Mouse (Mus musculus) hindbrain, embryonic 14.5 days (tissue): ENCODE measurements around the gene Pkp4. TPM values are rescaled to one million over a fixed set of nuclear protein-coding genes. Genes with fewer than 3 reads are reported as not detected.

ENCODE experiments used
- ATAC-seq: fragments of 200-750 bp; cut with Nextera tagmentation; 2 replicates; pipeline ENCODE4 v1.8.0; 2017; ENCODE audit warnings: moderate number of reproducible peaks, mild to moderate bottlenecking, moderate TSS enrichment, moderate library complexity; ENCODE audit not compliant: low FRiP score
- DNase-seq: peaks from one replicate; pipeline ENCODE4 v3.0.0-alpha.2; 2015; ENCODE audit warnings: low spot score
- H3K27ac ChIP-seq: fragments of 300-500 bp; sonication (generic); 2 replicates; pipeline ENCODE4 v1.5.1; 2014; ENCODE audit warnings: mild to moderate bottlenecking, moderate library complexity
- H3K27me3 ChIP-seq: fragments of 300-500 bp; sonication (generic); 2 replicates; pipeline ENCODE4 v1.6.1; 2014; ENCODE audit warnings: mild to moderate bottlenecking, low read length, mixed read lengths; ENCODE audit not compliant: control insufficient read depth, insufficient read depth
- H3K36me3 ChIP-seq: fragments of 300-500 bp; sonication (generic); replicated peaks from 2 replicates; pipeline ENCODE4 v1.6.1; 2014; ENCODE audit not compliant: control insufficient read depth, insufficient read depth
- H3K4me1 ChIP-seq: fragments of 300-500 bp; sonication (generic); replicated peaks from 2 replicates; pipeline ENCODE4 v1.6.1; 2014; ENCODE audit warnings: antibody characterized with exemption, low read length, mixed read lengths; ENCODE audit not compliant: control insufficient read depth, insufficient read depth
- H3K4me2 ChIP-seq: fragments of 300-500 bp; sonication (generic); replicated peaks from 2 replicates; pipeline ENCODE4 v1.6.1; 2014; ENCODE audit warnings: mild to moderate bottlenecking, moderate library complexity
- H3K4me3 ChIP-seq: fragments of 300-500 bp; sonication (generic); replicated peaks from 2 replicates; pipeline ENCODE4 v1.5.1; 2014; ENCODE audit warnings: mild to moderate bottlenecking, low read length
- H3K9ac ChIP-seq: fragments of 300-500 bp; sonication (generic); 2 replicates; pipeline ENCODE4 v1.6.1; 2014
- H3K9me3 ChIP-seq: fragments of 300-500 bp; sonication (generic); 2 replicates; pipeline ENCODE4 v1.6.1; 2016; ENCODE audit warnings: low read length; ENCODE audit not compliant: control insufficient read depth
- WGBS: fragments of 180-500 bp; shearing (Covaris S2); extraction: QIAGEN DNeasy Blood & Tissue Kit; methylation state at CpG from one replicate; pipeline ENCODE4 v1.1.7; 2014; 5-methylcytosine and 5-hydroxymethylcytosine counted together
- polyA plus RNA-seq: library from polyadenylated mRNA; unstranded; fragments of >200 nt; fragmentation: Nextera tagmentation; extraction: Ambion mirVana; gene quantifications from 2 replicates; pipeline ENCODE4 v1.2.1, GENCODE M21; 2014

Pkp4 gene
- polyA plus RNA-seq, 1 experiment from 2014 or later, result 29.1 TPM

GRCm38 (mm10) chr2:59179487-59179886, 18.8 kb downstream of the Pkp4 start:
- Histone ChIP-seq H3K36me3 (no peaks in the 10 kb centered on the region), H3K27me3 (no peaks in the 10 kb centered on the region), H3K4me3 (no peak overlapping the region), H3K4me2 (no peak overlapping the region), H3K27ac (no peak overlapping the region), H3K4me1 (peaks cover 9% of the 10 kb centered on the region), H3K9ac (no peak overlapping the region), H3K9me3 (no peaks in the 10 kb centered on the region)
- DNase-seq (no peak), ATAC-seq (no peak)
- WGBS, result 66% methylated on average over 5 of the region's 5 CpGs

GRCm38 (mm10) chr2:59181321-59182113, 20.9 kb downstream of the Pkp4 start:
- Histone ChIP-seq H3K27me3 (no peaks in the 10 kb centered on the region), H3K4me3 (no peak overlapping the region), H3K4me2 (no peak overlapping the region), H3K36me3 (no peaks in the 10 kb centered on the region), H3K4me1 (peaks cover 9% of the 10 kb centered on the region), H3K9ac (no peak overlapping the region), H3K9me3 (no peaks in the 10 kb centered on the region), H3K27ac (no peak overlapping the region)
- DNase-seq, result no peak
- WGBS, result 82% methylated on average over 15 of the region's 15 CpGs
- ATAC-seq, result no peak

GRCm38 (mm10) chr2:59183541-59183940, 22.9 kb downstream of the Pkp4 start:
- H3K4me1 ChIP-seq, result peaks cover 3% of the 10 kb centered on the region
- H3K27ac ChIP-seq, result no peak overlapping the region
- no peak for DNase-seq
- no peak for ATAC-seq
- H3K9ac ChIP-seq, result no peak overlapping the region
- no peaks in the 10 kb centered on the region for H3K9me3 ChIP-seq
- no peak overlapping the region for H3K4me2 ChIP-seq
- H3K36me3 ChIP-seq, result no peaks in the 10 kb centered on the region
- no peak overlapping the region for H3K4me3 ChIP-seq
- H3K27me3 ChIP-seq, result no peaks in the 10 kb centered on the region
- WGBS, result 86% methylated on average over 4 of the region's 4 CpGs

- ATAC-seq (no peak), DNase-seq (no peak)
- Histone ChIP-seq H3K4me1 (no peaks in the 10 kb centered on the region), H3K27me3 (no peaks in the 10 kb centered on the region), H3K4me2 (no peak overlapping the region), H3K4me3 (no peak overlapping the region), H3K36me3 (no peaks in the 10 kb centered on the region), H3K9me3 (no peaks in the 10 kb centered on the region), H3K9ac (no peak overlapping the region), H3K27ac (no peak overlapping the region)
- whole genome bisulfite sequencing, result 92% methylated on average over 11 of the region's 11 CpGs
Measured at GRCm38 (mm10) chr2:59184107-59185064, 23.7 kb downstream of the Pkp4 start.

- no peaks in the 10 kb centered on the region for H3K9me3 ChIP-seq
- peaks cover 5% of the 10 kb centered on the region for H3K4me1 ChIP-seq
- 94% methylated on average over 8 of the region's 8 CpGs for WGBS
- no peaks in the 10 kb centered on the region for H3K36me3 ChIP-seq
- no peaks in the 10 kb centered on the region for H3K27me3 ChIP-seq
- no peak overlapping the region for H3K27ac ChIP-seq
- H3K4me3 ChIP-seq, result no peak overlapping the region
- no peak for DNase-seq
- ATAC-seq, result no peak
- no peak overlapping the region for H3K9ac ChIP-seq
- no peak overlapping the region for H3K4me2 ChIP-seq
Measured at GRCm38 (mm10) chr2:59186122-59186521, 25.5 kb downstream of the Pkp4 start.

GRCm38 (mm10) chr2:59186966-59187365, 26.3 kb downstream of the Pkp4 start:
- Histone ChIP-seq H3K36me3 (no peaks in the 10 kb centered on the region), H3K9me3 (no peaks in the 10 kb centered on the region), H3K9ac (no peak overlapping the region), H3K4me2 (no peak overlapping the region), H3K27me3 (no peaks in the 10 kb centered on the region), H3K4me3 (no peak overlapping the region), H3K4me1 (peaks cover 5% of the 10 kb centered on the region), H3K27ac (no peak overlapping the region)
- DNase-seq, result no peak
- no peak for ATAC-seq
- WGBS, result 97% methylated on average over 6 of the region's 6 CpGs

- no peak for ATAC-seq
- 91% methylated on average over 8 of the region's 8 CpGs for WGBS
Measured at GRCm38 (mm10) chr2:59188306-59188705, 27.7 kb downstream of the Pkp4 start.

GRCm38 (mm10) chr2:59189661-59190185, 29.1 kb downstream of the Pkp4 start:
- ATAC-seq, result no peak
- peaks cover 5% of the 10 kb centered on the region for H3K4me1 ChIP-seq
- no peaks in the 10 kb centered on the region for H3K9me3 ChIP-seq
- no peak overlapping the region for H3K4me2 ChIP-seq
- no peak overlapping the region for H3K4me3 ChIP-seq
- no peak overlapping the region for H3K9ac ChIP-seq
- DNase-seq, result no peak
- H3K27me3 ChIP-seq, result no peaks in the 10 kb centered on the region
- H3K27ac ChIP-seq, result no peak overlapping the region
- WGBS, result 80% methylated on average over 5 of the region's 5 CpGs
- H3K36me3 ChIP-seq, result no peaks in the 10 kb centered on the region

More at GRCm38 (mm10) chr2:59188306-59188705, 27.7 kb downstream of the Pkp4 start:
- Histone ChIP-seq H3K27ac (no peak overlapping the region), H3K27me3 (no peaks in the 10 kb centered on the region), H3K9ac (no peak overlapping the region), H3K4me1 (peaks cover 5% of the 10 kb centered on the region), H3K4me3 (no peak overlapping the region), H3K4me2 (no peak overlapping the region), H3K9me3 (no peaks in the 10 kb centered on the region), H3K36me3 (no peaks in the 10 kb centered on the region)
- DNase-seq, result no peak

GRCm38 (mm10) chr2:59190186-59190585, 29.5 kb downstream of the Pkp4 start:
- Histone ChIP-seq H3K9me3 (no peaks in the 10 kb centered on the region), H3K4me1 (peaks cover 5% of the 10 kb centered on the region), H3K9ac (no peak overlapping the region), H3K27ac (no peak overlapping the region; the same call in 1 of the 2 replicates), H3K36me3 (no peaks in the 10 kb centered on the region), H3K4me3 (no peak overlapping the region), H3K4me2 (no peak overlapping the region), H3K27me3 (no peaks in the 10 kb centered on the region)
- ATAC-seq, result no peak
- 87% methylated on average over 10 of the region's 10 CpGs for WGBS
- DNase-seq, result no peak
